Mouse (Mus musculus) myocyte (in vitro differentiated cells): ENCODE results near the gene Acox3. TPM values are rescaled to one million over a fixed set of nuclear protein-coding genes. Genes with fewer than 3 reads are reported as not detected.

Experiments used
- H3K27me3 ChIP-seq: one replicate; pipeline ENCODE4 v1.6.1; 2011; ENCODE audit not compliant: control insufficient read depth, insufficient read depth, insufficient read length
- H3K36me3 ChIP-seq: one replicate; pipeline ENCODE4 v1.6.1; 2011; ENCODE audit not compliant: control insufficient read depth, insufficient read depth
- H3K4me2 ChIP-seq: one replicate; pipeline ENCODE4 v1.6.1; 2011; ENCODE audit warnings: low read depth, control low read depth
- H3K4me3 ChIP-seq: one replicate; pipeline ENCODE4 v1.5.1; 2011; ENCODE audit warnings: mild to moderate bottlenecking, control low read depth, moderate library complexity
- H3K79me2 ChIP-seq: one replicate; pipeline ENCODE4 v1.6.1; 2011; ENCODE audit not compliant: control insufficient read depth, insufficient read depth
- H3ac ChIP-seq: one replicate; pipeline ENCODE4 v1.6.1; 2011; ENCODE audit not compliant: control insufficient read depth, insufficient read length
- CEBPB ChIP-seq: IDR thresholded peaks from 2 replicates; pipeline ENCODE4 v1.6.1; 2011; ENCODE audit warnings: mild to moderate bottlenecking, moderate library complexity; ENCODE audit not compliant: poor library complexity, insufficient read depth, severe bottlenecking
- E2F4 ChIP-seq: IDR thresholded peaks from one replicate; pipeline ENCODE4 v1.6.1; 2011; ENCODE audit warnings: mild to moderate bottlenecking, control low read depth, moderate library complexity; ENCODE audit not compliant: insufficient read depth
- MAX ChIP-seq: IDR thresholded peaks from one replicate; pipeline ENCODE4 v1.6.1; 2011; ENCODE audit warnings: low read depth, mild to moderate bottlenecking, control low read depth
- MYOD1 ChIP-seq, 3 experiments: IDR thresholded peaks; one replicate each; pipeline ENCODE4 v1.6.1; 2011; ENCODE audit warnings: control low read depth in 2 of 3, low read depth in 2 of 3, mild to moderate bottlenecking in 2 of 3, moderate library complexity in 1 of 3; ENCODE audit not compliant: insufficient read length in 2 of 3, control insufficient read depth in 1 of 3
- MYOG ChIP-seq, 3 experiments: IDR thresholded peaks; one replicate each; pipeline ENCODE4 v1.6.1; 2011; ENCODE audit warnings: control low read depth in 2 of 3, low read depth in 2 of 3, mild to moderate bottlenecking in 2 of 3; ENCODE audit not compliant: insufficient read length in 2 of 3, control insufficient read depth in 1 of 3, insufficient read depth in 1 of 3
- POLR2A ChIP-seq: IDR thresholded peaks from one replicate; pipeline ENCODE4 v1.6.1; 2011; ENCODE audit warnings: low read depth, mild to moderate bottlenecking, control low read depth, moderate library complexity; ENCODE audit not compliant: insufficient read length
- POLR2AphosphoS2 ChIP-seq: IDR thresholded peaks from one replicate; pipeline ENCODE4 v1.6.1; 2011; ENCODE audit warnings: low read depth, control low read depth; ENCODE audit not compliant: insufficient read length
- REST ChIP-seq: IDR thresholded peaks from one replicate; pipeline ENCODE4 v1.6.1; 2011; ENCODE audit warnings: mild to moderate bottlenecking, control low read depth, moderate library complexity; ENCODE audit not compliant: insufficient read depth, insufficient read length
- SRF ChIP-seq: IDR thresholded peaks from one replicate; pipeline ENCODE4 v1.6.1; 2011; ENCODE audit warnings: low read depth; ENCODE audit not compliant: control insufficient read depth, insufficient read length
- TCF12 ChIP-seq: IDR thresholded peaks from one replicate; pipeline ENCODE4 v1.6.1; 2011; ENCODE audit warnings: mild to moderate bottlenecking, control low read depth; ENCODE audit not compliant: poor library complexity, insufficient read depth, severe bottlenecking
- TCF3 ChIP-seq: IDR thresholded peaks from one replicate; pipeline ENCODE4 v1.6.1; 2011; ENCODE audit warnings: low read depth, control low read depth; ENCODE audit not compliant: insufficient read length
- USF1 ChIP-seq: IDR thresholded peaks from one replicate; pipeline ENCODE4 v1.6.1; 2011; ENCODE audit warnings: low read depth, mild to moderate bottlenecking, control low read depth, moderate library complexity
- polyA plus RNA-seq: library from polyadenylated mRNA; unstranded; fragments of >200 nt; fragmentation: generic; extraction: Trizol; gene quantifications from one replicate; pipeline ENCODE4 v1.2.1, GENCODE M21; 2012; ENCODE audit warnings: missing spikeins

The Acox3 gene
- polyA plus RNA-seq, 1 experiment = 20.8 TPM

- Histone ChIP-seq H3K4me2 (no peak overlapping the region), H3K4me3 (no peak overlapping the region), H3K36me3 (peaks cover 4% of the 10 kb centered on the region), H3K79me2 (no peaks in the 10 kb centered on the region), H3K27me3 (no peaks in the 10 kb centered on the region), H3ac (no peak overlapping the region)
- TF ChIP-seq MYOD1 (IDR thresholded peaks at IDR 0.05; ENCODE audit: control insufficient read depth in 1 of 3, insufficient read length in 2 of 3, low read depth in 2 of 3) (no peak), REST (no peak), POLR2AphosphoS2 (peak; percentile 63), MAX (no peak), MYOG (IDR thresholded peaks at IDR 0.05; ENCODE audit: control insufficient read depth in 1 of 3, insufficient read depth in 1 of 3, insufficient read length in 2 of 3, low read depth in 2 of 3) (no peak), E2F4 (no peak)
Measured at GRCm38 (mm10) chr5:35552838-35553539, 29.9 kb upstream of the Acox3 start.

- peaks cover 4% of the 10 kb centered on the region for H3K36me3 ChIP-seq
- H3K4me3 ChIP-seq = no peak overlapping the region
- no peak overlapping the region for H3K4me2 ChIP-seq
Measured at GRCm38 (mm10) chr5:35556393-35556792, 26.4 kb upstream of the Acox3 start.

DNA sequence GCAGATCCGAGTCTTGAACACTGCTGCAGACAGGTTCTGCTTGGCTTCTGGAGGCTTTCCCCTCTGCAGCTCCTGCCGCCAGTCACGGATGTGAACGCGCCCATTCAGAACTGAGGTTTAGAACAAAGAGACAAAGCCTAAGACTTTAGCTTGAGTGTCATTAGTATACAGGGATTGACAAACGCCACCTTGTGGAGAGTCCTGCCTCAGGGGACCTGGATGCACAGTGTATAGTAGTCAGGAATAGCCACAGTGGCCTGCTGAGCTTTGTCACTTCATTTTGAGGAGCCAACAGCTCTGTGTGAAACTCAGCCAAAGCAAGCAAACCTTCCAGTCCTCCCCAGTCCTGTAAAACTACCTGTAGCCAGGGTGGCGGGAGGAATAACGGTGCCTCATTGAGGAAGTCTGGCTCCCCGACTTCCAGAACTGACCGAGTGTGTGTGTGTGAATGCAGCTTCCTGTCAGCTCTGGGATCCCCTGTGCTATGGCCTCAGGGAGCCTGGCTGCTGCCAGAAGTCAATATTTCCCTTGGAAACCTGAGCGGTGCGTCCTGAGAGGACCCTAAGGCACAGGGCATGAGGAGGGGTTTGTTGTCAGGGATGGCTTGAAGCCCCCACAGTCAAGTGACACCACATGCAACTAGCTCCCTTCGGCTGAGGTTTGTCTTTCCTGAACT lies 24.8 kb upstream of the Acox3 start:
- H3K36me3 ChIP-seq = peaks cover 17% of the 10 kb centered on the region
- H3K4me2 ChIP-seq = no peak overlapping the region
- no peak overlapping the region for H3ac ChIP-seq
- no peak for TF ChIP-seq TCF12
- TF ChIP-seq MAX = no peak
- TF ChIP-seq CEBPB = no peak
- no peak for TF ChIP-seq MYOD1 (IDR thresholded peaks at IDR 0.05; ENCODE audit: control insufficient read depth in 1 of 3, insufficient read length in 2 of 3, low read depth in 2 of 3)
- TF ChIP-seq TCF3 = no peak
- no peak for TF ChIP-seq MYOG (IDR thresholded peaks at IDR 0.05; ENCODE audit: control insufficient read depth in 1 of 3, insufficient read depth in 1 of 3, insufficient read length in 2 of 3, low read depth in 2 of 3)
- TF ChIP-seq E2F4 = no peak
- no peak for TF ChIP-seq POLR2A
- no peaks in the 10 kb centered on the region for H3K79me2 ChIP-seq
- H3K27me3 ChIP-seq = no peaks in the 10 kb centered on the region
- H3K4me3 ChIP-seq = no peak overlapping the region

More at GRCm38 (mm10) chr5:35556393-35556792, 26.4 kb upstream of the Acox3 start:
- TF ChIP-seq E2F4 (no peak), TCF12 (no peak), MYOD1 (IDR thresholded peaks at IDR 0.05; ENCODE audit: control insufficient read depth in 1 of 3, insufficient read length in 2 of 3, low read depth in 2 of 3) (no peak), USF1 (no peak), TCF3 (no peak), POLR2AphosphoS2 (no peak), MAX (no peak), MYOG (IDR thresholded peaks at IDR 0.05; ENCODE audit: control insufficient read depth in 1 of 3, insufficient read depth in 1 of 3, insufficient read length in 2 of 3, low read depth in 2 of 3) (no peak), SRF (no peak), POLR2A (no peak), REST (no peak), CEBPB (no peak)
- no peaks in the 10 kb centered on the region for H3K79me2 ChIP-seq
- no peaks in the 10 kb centered on the region for H3K27me3 ChIP-seq
- no peak overlapping the region for H3ac ChIP-seq

DNA sequence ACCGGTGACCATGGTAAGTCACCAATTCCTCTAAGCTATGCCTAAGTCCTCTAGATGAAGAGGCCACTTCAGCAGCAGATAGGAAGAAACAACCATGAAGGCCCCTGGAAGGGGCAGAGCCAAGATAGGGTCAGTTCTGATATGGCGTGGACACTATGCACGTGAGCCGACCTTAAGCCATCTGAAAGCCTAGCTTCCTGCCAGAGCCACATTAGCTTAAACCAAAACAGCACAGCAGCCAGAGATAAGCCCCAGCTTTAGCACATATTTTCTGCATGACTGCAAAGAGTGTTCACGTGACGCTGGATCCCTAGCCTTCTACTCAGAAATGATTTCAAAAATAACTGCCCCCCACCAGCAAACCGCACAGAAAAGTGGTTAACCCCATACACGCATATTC lies 23.4 kb upstream of the Acox3 start:
- peaks cover 17% of the 10 kb centered on the region for H3K36me3 ChIP-seq
- TF ChIP-seq USF1 (peak; percentile 29), REST (no peak)
- H3K27me3 ChIP-seq = no peaks in the 10 kb centered on the region
- H3K79me2 ChIP-seq = no peaks in the 10 kb centered on the region
- no peak overlapping the region for H3K4me3 ChIP-seq
- no peak overlapping the region for H3K4me2 ChIP-seq
- no peak overlapping the region for H3ac ChIP-seq

DNA sequence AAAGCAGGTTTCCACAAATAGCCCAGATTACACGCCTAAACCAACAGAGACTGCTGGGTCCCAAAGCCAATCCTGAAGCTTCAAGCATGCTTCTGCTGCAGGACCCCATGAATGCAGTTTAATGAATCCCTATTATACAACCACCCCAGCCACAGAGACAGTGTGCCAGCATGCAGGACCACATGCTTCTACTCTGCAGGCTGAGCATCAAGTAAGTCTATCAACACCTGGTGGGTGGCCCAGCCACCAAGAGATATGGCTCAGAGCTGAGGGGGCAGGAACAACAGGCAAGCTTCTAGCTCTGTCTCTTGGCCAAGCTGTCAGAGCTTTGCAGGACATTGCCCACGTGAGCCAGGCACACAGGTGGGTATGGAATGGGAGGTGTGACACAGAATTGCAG lies 20.2 kb upstream of the Acox3 start:
- H3K36me3 ChIP-seq = peaks cover 13% of the 10 kb centered on the region
- H3K27me3 ChIP-seq = no peaks in the 10 kb centered on the region
- no peak overlapping the region for H3K4me2 ChIP-seq
- H3K4me3 ChIP-seq = no peak overlapping the region
- no peak overlapping the region for H3ac ChIP-seq
- no peaks in the 10 kb centered on the region for H3K79me2 ChIP-seq
- TF ChIP-seq E2F4 (no peak), MAX (no peak), CEBPB (no peak), USF1 (no peak), TCF3 (no peak), REST (no peak), POLR2AphosphoS2 (no peak)
